Mouse (Mus musculus): Measurements from ENCODE around the gene Ifitm5. TPM values are rescaled to one million over a fixed set of nuclear protein-coding genes. Genes with fewer than 3 reads are reported as not detected.

Ifitm5 gene
- polyA plus RNA-seq, 1 experiment from 2014 or later = 0.20 TPM

DNA sequence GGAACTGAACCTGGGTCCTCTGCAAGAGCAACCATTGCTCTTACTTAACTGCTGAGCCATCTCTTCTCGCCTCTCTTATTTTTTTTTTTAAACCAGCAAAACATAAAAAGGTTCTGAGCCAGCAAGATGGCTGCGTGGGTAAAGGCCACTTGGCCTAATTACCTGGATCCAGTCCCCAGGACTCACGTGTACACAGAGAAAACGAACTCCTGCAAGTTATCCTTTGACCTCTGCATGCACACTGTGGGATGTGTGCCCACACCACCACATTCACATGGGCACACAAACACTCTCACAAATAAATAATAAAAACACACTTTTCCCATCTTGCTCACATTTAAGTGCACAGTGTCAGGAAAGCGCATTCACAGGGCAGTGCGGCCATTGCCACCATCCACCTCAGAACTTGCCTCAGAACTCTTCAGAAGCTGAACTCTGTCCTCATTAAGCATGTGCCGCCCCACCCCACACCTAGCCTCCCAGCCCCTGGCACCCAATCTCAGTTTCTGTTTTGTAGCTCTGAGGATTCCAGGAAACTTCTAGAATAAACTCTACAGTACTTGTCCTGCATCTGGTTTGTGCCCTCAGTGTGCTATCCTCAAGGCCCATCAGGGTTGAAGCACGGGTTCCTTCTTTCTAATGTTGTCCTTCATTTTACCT, 35.9 kb downstream of the Ifitm5 start:
- no peak overlapping the region for H3K4me3 ChIP-seq (ENCODE audit: low read depth, low read length)
- H3K36me3 ChIP-seq (ENCODE audit: control insufficient read depth, insufficient read depth, low read length) = no peaks in the 10 kb centered on the region
- H3K9ac ChIP-seq (ENCODE audit: low read length) = no peak overlapping the region
- no peak for ATAC-seq (ENCODE audit: low FRiP score)
- H3K9me3 ChIP-seq (ENCODE audit: control insufficient read depth, low read length) = no peaks in the 10 kb centered on the region
- 87% methylated on average over 8 of the region's 8 CpGs for WGBS
- no peak overlapping the region for H3K27ac ChIP-seq (ENCODE audit: low read depth, low read length)
- no peaks in the 10 kb centered on the region for H3K4me1 ChIP-seq (ENCODE audit: control insufficient read depth, insufficient read depth, low read length)
- no peak overlapping the region for H3K4me2 ChIP-seq
- no peaks in the 10 kb centered on the region; the same call in 1 of the 2 replicates for H3K27me3 ChIP-seq (ENCODE audit: control insufficient read depth, insufficient read depth, low read length)
- DNase-seq (ENCODE audit: low spot score, missing footprints) = no peak

DNA sequence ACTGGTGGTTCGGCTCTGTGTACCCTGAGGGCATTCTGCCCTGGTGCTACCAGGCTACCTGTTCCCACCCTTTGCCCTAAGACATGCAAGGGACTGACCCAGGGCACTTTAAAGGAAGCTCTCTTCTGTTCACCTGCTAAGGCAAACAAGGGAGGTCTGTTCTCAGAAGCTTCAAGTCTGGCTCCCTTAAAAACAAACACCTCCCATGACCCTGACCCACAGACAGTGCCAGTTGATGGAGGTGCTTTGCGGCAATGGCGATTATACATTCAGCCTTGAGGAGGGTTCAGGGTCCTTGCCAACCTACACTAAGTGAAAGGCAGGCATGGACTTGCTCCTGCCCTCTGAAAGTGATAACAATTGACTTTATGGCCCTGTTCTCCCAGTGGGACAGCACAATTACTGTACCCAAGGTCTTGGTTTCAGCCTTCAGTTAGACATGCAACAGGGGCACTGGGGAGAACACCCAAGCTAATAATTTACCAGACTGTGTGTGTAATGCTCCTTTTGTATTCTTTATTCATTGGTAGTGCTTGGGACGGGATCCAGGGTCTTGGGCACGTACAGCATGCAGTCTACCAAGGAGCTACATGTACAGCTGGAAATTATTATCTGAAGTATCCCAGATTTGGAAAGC, 37.1 kb downstream of the Ifitm5 start:
- H3K4me2 ChIP-seq = no peak overlapping the region
- H3K36me3 ChIP-seq (ENCODE audit: control insufficient read depth, insufficient read depth, low read length) = no peaks in the 10 kb centered on the region
- no peak overlapping the region for H3K9ac ChIP-seq (ENCODE audit: low read length)
- no peak overlapping the region for H3K27ac ChIP-seq (ENCODE audit: low read depth, low read length)
- ATAC-seq (ENCODE audit: low FRiP score) = no peak
- H3K4me3 ChIP-seq (ENCODE audit: low read depth, low read length) = no peak overlapping the region
- DNase-seq (ENCODE audit: low spot score, missing footprints) = no peak
- H3K9me3 ChIP-seq (ENCODE audit: control insufficient read depth, low read length) = no peaks in the 10 kb centered on the region
- H3K4me1 ChIP-seq (ENCODE audit: control insufficient read depth, insufficient read depth, low read length) = 0 out of 2 replicates have a peak, but pooled peaks cover 2% of the 10 kb centered on the region
- WGBS = 76% methylated on average over 5 of the region's 5 CpGs
- H3K27me3 ChIP-seq (ENCODE audit: control insufficient read depth, insufficient read depth, low read length) = no peaks in the 10 kb centered on the region

DNA sequence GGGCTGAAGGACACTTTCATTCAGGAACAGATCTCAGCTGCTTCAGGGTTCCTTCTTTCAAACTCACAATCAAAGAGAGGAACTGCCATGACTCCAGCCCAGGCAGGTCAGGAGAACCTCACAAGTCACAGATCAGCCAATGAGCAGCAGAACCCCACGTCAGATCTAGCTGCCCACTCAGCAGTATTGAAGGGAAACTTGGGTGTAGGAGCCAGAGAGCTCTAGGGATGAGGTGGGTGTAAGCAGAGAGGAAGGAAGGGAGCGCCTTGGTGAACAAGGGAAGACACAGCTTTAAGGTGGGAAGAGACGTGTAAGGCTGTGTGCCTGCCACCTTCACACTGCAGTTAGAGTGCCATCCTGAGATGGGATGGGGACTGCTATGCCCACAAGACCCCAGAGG, 37.8 kb downstream of the Ifitm5 start:
- 69% methylated on average over 3 of the region's 3 CpGs for WGBS
- ATAC-seq (ENCODE audit: low FRiP score) = no peak
- H3K27ac ChIP-seq (ENCODE audit: low read depth, low read length) = no peak overlapping the region

DNA sequence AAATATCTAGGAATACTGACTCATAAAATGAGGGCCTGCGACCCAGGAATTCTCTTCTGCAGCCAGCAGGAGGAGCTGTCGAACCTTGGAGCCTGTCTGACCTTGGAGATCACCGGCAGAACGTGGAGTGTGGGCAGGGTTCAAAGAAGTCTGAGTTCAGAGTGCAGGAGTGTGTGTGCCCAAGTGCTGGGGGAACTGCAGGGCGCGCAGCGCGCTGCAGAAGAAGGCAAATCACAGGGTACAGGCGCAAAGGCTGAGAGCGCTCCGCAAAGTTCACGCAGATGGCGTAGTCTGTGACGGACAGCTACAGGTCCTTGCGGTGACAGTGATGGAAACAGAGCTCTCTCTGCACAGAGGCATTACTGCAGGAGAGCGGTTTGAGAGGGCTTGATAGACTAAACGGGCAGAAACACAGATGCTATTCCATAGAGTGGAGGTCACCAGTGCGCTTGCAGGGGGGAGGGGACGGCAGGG, 41.4 kb downstream of the Ifitm5 start:
- Histone ChIP-seq H3K9ac (ENCODE audit: low read length) (peak overlapping the region; percentile 47), H3K27me3 (ENCODE audit: control insufficient read depth, insufficient read depth, low read length) (no peaks in the 10 kb centered on the region), H3K4me3 (ENCODE audit: low read depth, low read length) (peak overlapping the region; percentile 31), H3K4me1 (ENCODE audit: control insufficient read depth, insufficient read depth, low read length) (0 out of 2 replicates have a peak, but pooled peaks cover 2% of the 10 kb centered on the region), H3K27ac (ENCODE audit: low read depth, low read length) (no peak overlapping the region), H3K9me3 (ENCODE audit: control insufficient read depth, low read length) (no peaks in the 10 kb centered on the region), H3K36me3 (ENCODE audit: control insufficient read depth, insufficient read depth, low read length) (no peaks in the 10 kb centered on the region), H3K4me2 (peak overlapping the region; percentile 64)
- ATAC-seq (ENCODE audit: low FRiP score) (peak; percentile 88), DNase-seq (ENCODE audit: low spot score, missing footprints) (peak; percentile 95)
- 2% methylated on average over 19 of the region's 19 CpGs for WGBS

More for the DNA sequence above, 37.8 kb downstream of the Ifitm5 start:
- no peak for DNase-seq (ENCODE audit: low spot score, missing footprints)
- Histone ChIP-seq H3K9me3 (ENCODE audit: control insufficient read depth, low read length) (no peaks in the 10 kb centered on the region), H3K36me3 (ENCODE audit: control insufficient read depth, insufficient read depth, low read length) (no peaks in the 10 kb centered on the region), H3K27me3 (ENCODE audit: control insufficient read depth, insufficient read depth, low read length) (no peaks in the 10 kb centered on the region), H3K4me2 (no peak overlapping the region), H3K9ac (ENCODE audit: low read length) (no peak overlapping the region), H3K4me1 (ENCODE audit: control insufficient read depth, insufficient read depth, low read length) (0 out of 2 replicates have a peak, but pooled peaks cover 2% of the 10 kb centered on the region), H3K4me3 (ENCODE audit: low read depth, low read length) (no peak overlapping the region)

DNA sequence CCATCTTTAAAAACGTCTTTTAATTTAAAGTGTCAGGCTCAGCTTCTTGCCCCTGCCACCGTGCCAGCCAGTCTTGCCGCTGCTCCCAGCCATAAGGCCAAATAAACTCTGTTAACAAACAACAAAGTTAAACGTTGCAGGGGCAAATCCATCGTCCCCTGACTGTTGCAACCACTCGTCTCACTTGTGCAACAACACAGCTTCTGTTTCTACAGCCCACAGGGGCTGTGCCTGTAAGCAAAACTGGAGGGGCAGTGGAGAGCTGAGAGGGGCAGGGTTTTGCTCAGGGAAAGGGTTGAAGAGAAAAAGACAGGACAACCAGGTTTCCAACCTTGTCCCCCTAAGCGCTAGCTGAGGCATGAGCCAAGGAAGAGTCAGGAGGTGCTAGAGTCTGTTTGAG, 41.9 kb downstream of the Ifitm5 start:
- no peak overlapping the region for H3K27ac ChIP-seq (ENCODE audit: low read depth, low read length)
- H3K4me2 ChIP-seq = no peak overlapping the region
- H3K4me1 ChIP-seq (ENCODE audit: control insufficient read depth, insufficient read depth, low read length) = 0 out of 2 replicates have a peak, but pooled peaks cover 2% of the 10 kb centered on the region
- no peak overlapping the region for H3K4me3 ChIP-seq (ENCODE audit: low read depth, low read length)
- no peak overlapping the region for H3K9ac ChIP-seq (ENCODE audit: low read length)
- no peaks in the 10 kb centered on the region for H3K27me3 ChIP-seq (ENCODE audit: control insufficient read depth, insufficient read depth, low read length)
- H3K9me3 ChIP-seq (ENCODE audit: control insufficient read depth, low read length) = no peaks in the 10 kb centered on the region
- no peak for DNase-seq (ENCODE audit: low spot score, missing footprints)
- 52% methylated on average over 7 of the region's 7 CpGs for WGBS
- ATAC-seq (ENCODE audit: low FRiP score) = no peak
- no peaks in the 10 kb centered on the region for H3K36me3 ChIP-seq (ENCODE audit: control insufficient read depth, insufficient read depth, low read length)

DNA sequence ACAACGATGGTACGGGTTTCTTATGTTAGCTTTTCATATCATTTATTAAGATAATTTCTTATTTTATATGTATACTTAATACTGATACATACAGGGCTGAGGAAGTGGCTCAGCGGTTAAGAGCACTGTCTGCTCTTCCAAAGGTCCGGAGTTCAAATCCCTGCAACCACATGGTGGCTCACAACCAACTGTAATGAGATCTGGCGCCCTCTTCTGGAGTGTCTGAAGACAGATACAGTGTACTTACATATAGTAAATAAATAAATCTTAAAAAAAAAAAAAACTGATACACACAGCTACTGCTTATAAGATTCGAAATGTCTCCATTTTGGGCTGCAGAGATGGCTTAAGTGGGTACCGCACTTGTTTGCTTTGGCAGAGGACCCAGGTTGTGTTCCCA, 42.4 kb downstream of the Ifitm5 start:
- H3K4me3 ChIP-seq (ENCODE audit: low read depth, low read length) = no peak overlapping the region
- H3K4me2 ChIP-seq = no peak overlapping the region
- H3K27ac ChIP-seq (ENCODE audit: low read depth, low read length) = no peak overlapping the region
- no peaks in the 10 kb centered on the region for H3K36me3 ChIP-seq (ENCODE audit: control insufficient read depth, insufficient read depth, low read length)
- WGBS = 85% methylated on average over 7 of the region's 7 CpGs
- H3K9me3 ChIP-seq (ENCODE audit: control insufficient read depth, low read length) = no peaks in the 10 kb centered on the region
- H3K27me3 ChIP-seq (ENCODE audit: control insufficient read depth, insufficient read depth, low read length) = no peaks in the 10 kb centered on the region
- DNase-seq (ENCODE audit: low spot score, missing footprints) (no peak), ATAC-seq (ENCODE audit: low FRiP score) (no peak)
- 0 out of 2 replicates have a peak, but pooled peaks cover 2% of the 10 kb centered on the region for H3K4me1 ChIP-seq (ENCODE audit: control insufficient read depth, insufficient read depth, low read length)
- H3K9ac ChIP-seq (ENCODE audit: low read length) = no peak overlapping the region

DNA sequence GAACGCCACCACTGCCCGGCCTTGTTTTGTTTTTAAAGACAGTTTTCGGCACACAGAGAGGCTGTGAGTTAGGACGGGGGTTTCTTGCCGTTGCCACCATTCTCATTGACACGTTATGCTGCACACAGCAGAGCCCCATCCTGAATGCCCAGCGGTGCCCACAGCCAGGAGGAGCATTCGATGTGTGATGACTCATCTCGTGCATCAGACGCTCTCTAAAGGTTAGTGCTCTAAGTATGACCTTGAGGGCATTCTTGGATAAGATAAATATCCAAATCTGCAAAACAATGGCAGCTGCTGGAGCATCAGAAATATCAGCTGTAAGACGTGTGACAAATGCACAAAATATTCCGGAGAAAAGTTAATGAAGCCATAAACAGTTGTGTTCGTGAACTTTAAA, 43.0 kb downstream of the Ifitm5 start:
- Histone ChIP-seq H3K27me3 (ENCODE audit: control insufficient read depth, insufficient read depth, low read length) (no peaks in the 10 kb centered on the region), H3K9me3 (ENCODE audit: control insufficient read depth, low read length) (no peaks in the 10 kb centered on the region), H3K9ac (ENCODE audit: low read length) (no peak overlapping the region), H3K4me3 (ENCODE audit: low read depth, low read length) (no peak overlapping the region), H3K27ac (ENCODE audit: low read depth, low read length) (no peak overlapping the region), H3K4me1 (ENCODE audit: control insufficient read depth, insufficient read depth, low read length) (0 out of 2 replicates have a peak, but pooled peaks cover 2% of the 10 kb centered on the region), H3K4me2 (no peak overlapping the region), H3K36me3 (ENCODE audit: control insufficient read depth, insufficient read depth, low read length) (no peaks in the 10 kb centered on the region)
- no peak for DNase-seq (ENCODE audit: low spot score, missing footprints)
- ATAC-seq (ENCODE audit: low FRiP score) = no peak
- WGBS = 82% methylated on average over 13 of the region's 13 CpGs

DNA sequence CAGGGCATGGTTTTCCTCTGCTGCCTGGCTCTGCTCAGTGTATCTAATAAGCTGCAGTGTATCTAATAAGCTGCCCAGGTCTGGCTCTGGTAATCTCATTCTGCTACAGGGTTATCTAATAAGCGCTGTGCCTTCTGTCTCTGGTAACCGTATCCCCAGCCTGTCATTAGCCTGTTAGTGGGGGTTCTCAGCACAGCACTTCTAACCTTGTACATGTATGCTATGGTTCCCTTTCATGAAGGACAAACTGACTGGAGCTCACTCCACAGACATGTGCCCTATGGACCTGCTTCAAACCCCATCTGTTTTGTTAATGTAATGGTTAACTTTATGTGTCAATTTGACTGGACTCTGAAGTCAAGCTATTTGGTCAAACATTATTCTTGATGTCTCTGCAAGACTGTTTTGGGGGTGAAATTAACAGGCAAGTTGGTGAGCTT, 44.4 kb downstream of the Ifitm5 start:
- DNase-seq (ENCODE audit: low spot score, missing footprints) (no peak), ATAC-seq (ENCODE audit: low FRiP score) (no peak)
- WGBS = 84% methylated on average over 2 of the region's 2 CpGs
- no peak overlapping the region for H3K4me3 ChIP-seq (ENCODE audit: low read depth, low read length)
- H3K4me1 ChIP-seq (ENCODE audit: control insufficient read depth, insufficient read depth, low read length) = 0 out of 2 replicates have a peak, but pooled peaks cover 2% of the 10 kb centered on the region
- H3K4me2 ChIP-seq = no peak overlapping the region
- H3K27ac ChIP-seq (ENCODE audit: low read depth, low read length) = no peak overlapping the region
- no peaks in the 10 kb centered on the region for H3K27me3 ChIP-seq (ENCODE audit: control insufficient read depth, insufficient read depth, low read length)
- no peaks in the 10 kb centered on the region for H3K36me3 ChIP-seq (ENCODE audit: control insufficient read depth, insufficient read depth, low read length)
- no peak overlapping the region for H3K9ac ChIP-seq (ENCODE audit: low read length)
- no peaks in the 10 kb centered on the region for H3K9me3 ChIP-seq (ENCODE audit: control insufficient read depth, low read length)

DNA sequence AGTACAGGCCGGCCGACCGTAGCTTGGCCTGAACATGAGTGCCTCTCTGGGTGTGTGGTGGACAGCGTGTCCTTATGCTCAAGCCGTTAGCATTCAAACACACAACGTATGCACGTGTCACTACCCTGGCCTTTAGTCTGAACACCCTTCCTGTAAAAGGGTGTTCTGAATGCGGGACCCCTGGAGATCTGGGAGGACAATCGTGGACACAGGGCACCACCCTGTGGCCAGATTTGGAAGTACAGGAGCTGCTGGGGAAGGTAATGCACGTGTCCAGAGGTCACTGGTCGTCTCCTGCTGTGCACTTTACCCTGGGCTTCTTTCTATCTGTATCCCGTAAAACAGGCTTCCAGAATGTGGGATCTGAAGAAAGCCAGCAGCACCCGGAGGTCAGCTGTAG, 46.9 kb downstream of the Ifitm5 start:
- H3K27ac ChIP-seq (ENCODE audit: low read depth, low read length) = no peak overlapping the region
- H3K9ac ChIP-seq (ENCODE audit: low read length) = no peak overlapping the region
- no peak overlapping the region for H3K4me3 ChIP-seq (ENCODE audit: low read depth, low read length)
- no peaks in the 10 kb centered on the region for H3K9me3 ChIP-seq (ENCODE audit: control insufficient read depth, low read length)
- no peak overlapping the region for H3K4me2 ChIP-seq
- no peaks in the 10 kb centered on the region for H3K27me3 ChIP-seq (ENCODE audit: control insufficient read depth, insufficient read depth, low read length)
- DNase-seq (ENCODE audit: low spot score, missing footprints) (peak; percentile 98), ATAC-seq (ENCODE audit: low FRiP score) (peak; percentile 62)
- H3K36me3 ChIP-seq (ENCODE audit: control insufficient read depth, insufficient read depth, low read length) = peaks cover 3% of the 10 kb centered on the region; the same call in 1 of the 2 replicates
- WGBS = 25% methylated on average over 13 of the region's 13 CpGs
- H3K4me1 ChIP-seq (ENCODE audit: control insufficient read depth, insufficient read depth, low read length) = no peaks in the 10 kb centered on the region
